Mouse (Mus musculus) midbrain, postnatal 0 days (tissue): ENCODE measurements at regions not wholly inside any gene's neighbourhood (a gene's known extent, or its start where the extent isn't known, plus 50 kb on each side); places are given as distances from the start of the nearest gene placed in this dataset.
A peak's percentile ranks its signal among the peaks of the same experiment; 100 is the strongest.

Experiments used
- ATAC-seq: fragments of 200-750 bp; cut with Nextera tagmentation; 2 replicates; pipeline ENCODE4 v1.8.0; 2017; ENCODE audit warnings: moderate number of reproducible peaks, mild to moderate bottlenecking, moderate TSS enrichment, moderate library complexity; ENCODE audit not compliant: low FRiP score
- DNase-seq: peaks from one replicate; pipeline ENCODE4 v3.0.0-alpha.2; 2015; ENCODE audit warnings: low spot score
- H3K27ac ChIP-seq: fragments of 300-500 bp; sonication (generic); 2 replicates; pipeline ENCODE4 v1.5.1; 2014; ENCODE audit warnings: low read depth, mild to moderate bottlenecking, low read length, mixed read lengths
- H3K27me3 ChIP-seq: fragments of 300-500 bp; sonication (generic); 2 replicates; pipeline ENCODE4 v1.6.1; 2014; ENCODE audit warnings: low read length, control low read depth, mixed read lengths; ENCODE audit not compliant: insufficient read depth
- H3K36me3 ChIP-seq: fragments of 300-500 bp; sonication (generic); 2 replicates; pipeline ENCODE4 v1.6.1; 2014; ENCODE audit warnings: low read length, control low read depth, mixed read lengths; ENCODE audit not compliant: insufficient read depth
- H3K4me1 ChIP-seq: fragments of 300-500 bp; sonication (generic); 2 replicates; pipeline ENCODE4 v1.6.1; 2014; ENCODE audit warnings: mild to moderate bottlenecking, control low read depth, antibody characterized with exemption, low read length, mixed read lengths; ENCODE audit not compliant: insufficient read depth
- H3K4me2 ChIP-seq: fragments of 300-500 bp; sonication (generic); 2 replicates; pipeline ENCODE4 v1.6.1; 2014; ENCODE audit warnings: low read depth, mild to moderate bottlenecking, low read length, mixed read lengths; ENCODE audit not compliant: poor library complexity, severe bottlenecking
- H3K4me3 ChIP-seq: fragments of 300-500 bp; sonication (generic); 2 replicates; pipeline ENCODE4 v1.5.1; 2014; ENCODE audit warnings: low read depth, mild to moderate bottlenecking, low read length, moderate library complexity
- H3K9ac ChIP-seq: fragments of 300-500 bp; sonication (generic); replicated peaks from 2 replicates; pipeline ENCODE4 v1.6.1; 2014; ENCODE audit warnings: mild to moderate bottlenecking, low read length, moderate library complexity, mixed read lengths; ENCODE audit not compliant: poor library complexity, severe bottlenecking
- H3K9me3 ChIP-seq: fragments of 300-500 bp; sonication (generic); 2 replicates; pipeline ENCODE4 v1.6.1; 2016; ENCODE audit warnings: low read length, control low read depth
- CTCF ChIP-seq: IDR thresholded peaks from 2 replicates; pipeline ENCODE4 v1.5.1; 2016; ENCODE audit warnings: antibody characterized with exemption, mild to moderate bottlenecking
- WGBS: fragments of 180-500 bp; shearing (Covaris S2); extraction: QIAGEN DNeasy Blood & Tissue Kit; methylation state at CpG from one replicate; pipeline ENCODE4 v1.1.7; 2014; 5-methylcytosine and 5-hydroxymethylcytosine counted together

- H3K4me1 ChIP-seq, result no peaks in the 10 kb centered on the region
- no peak for TF ChIP-seq CTCF
- no peak for ATAC-seq
- H3K9ac ChIP-seq, result no peak overlapping the region
- no peak overlapping the region for H3K4me3 ChIP-seq
- H3K36me3 ChIP-seq, result no peaks in the 10 kb centered on the region
- no peaks in the 10 kb centered on the region for H3K27me3 ChIP-seq
- no peak overlapping the region for H3K27ac ChIP-seq
- WGBS, result 67% methylated on average over 3 of the region's 3 CpGs
- no peak overlapping the region for H3K4me2 ChIP-seq
- no peaks in the 10 kb centered on the region for H3K9me3 ChIP-seq
- DNase-seq, result no peak
Observed at GRCm38 (mm10) chr3:31481964-31482363, 171.8 kb upstream of the Slc7a14 start.

DNA sequence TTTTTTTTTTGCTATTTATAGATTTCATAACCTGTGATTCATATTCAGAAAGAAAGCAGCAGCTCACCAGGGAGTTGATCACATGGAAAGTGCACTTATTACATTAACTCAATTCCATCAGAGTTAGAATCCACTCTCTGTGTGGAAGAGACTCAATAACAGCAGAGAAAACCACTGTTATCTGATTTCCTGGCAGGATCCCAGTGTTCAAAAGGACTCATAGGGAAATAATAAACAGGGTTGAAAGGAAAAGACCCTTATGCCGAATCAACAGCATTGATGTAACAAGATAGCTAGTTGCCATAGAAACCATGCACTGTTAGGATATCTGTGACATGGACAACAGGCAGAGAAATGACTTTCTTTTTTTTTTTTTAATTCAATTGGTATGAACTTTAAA, 157.7 kb upstream of the Slc7a14 start:
- peak overlapping the region; percentile 51; the same call in 1 of the 2 replicates for H3K27ac ChIP-seq
- 7% methylated on average over 1 of the region's 1 CpGs for WGBS
- H3K9ac ChIP-seq, result no peak overlapping the region
- H3K4me3 ChIP-seq, result no peak overlapping the region
- no peaks in the 10 kb centered on the region for H3K4me1 ChIP-seq
- H3K36me3 ChIP-seq, result no peaks in the 10 kb centered on the region
- peak; percentile 60 for DNase-seq
- no peak overlapping the region for H3K4me2 ChIP-seq
- no peaks in the 10 kb centered on the region for H3K9me3 ChIP-seq
- ATAC-seq, result peak; percentile 70; the same call in 1 of the 2 replicates
- TF ChIP-seq CTCF, result no peak
- H3K27me3 ChIP-seq, result no peaks in the 10 kb centered on the region

DNA sequence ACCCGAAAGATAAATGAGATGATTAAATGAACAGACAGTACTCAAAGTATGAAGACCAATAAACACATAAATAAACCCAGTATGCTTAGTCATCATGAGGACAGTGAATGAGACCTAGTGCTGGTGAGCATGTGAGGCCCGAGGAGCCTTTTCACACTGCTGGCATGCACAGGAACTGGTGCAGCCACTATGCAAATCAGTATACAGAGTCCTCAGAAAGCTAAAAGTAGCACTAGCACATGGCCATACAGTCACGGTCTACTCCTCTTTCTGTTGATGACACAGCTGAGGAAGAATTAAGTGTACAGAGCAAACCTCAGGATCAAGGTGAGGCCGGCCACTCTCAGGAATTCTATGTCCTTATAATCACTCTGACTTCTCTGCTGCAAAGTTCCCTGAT, 154.1 kb upstream of the Slc7a14 start:
- H3K9me3 ChIP-seq, result no peaks in the 10 kb centered on the region
- no peak for TF ChIP-seq CTCF
- no peak overlapping the region for H3K4me2 ChIP-seq
- H3K36me3 ChIP-seq, result no peaks in the 10 kb centered on the region
- no peaks in the 10 kb centered on the region for H3K27me3 ChIP-seq
- H3K9ac ChIP-seq, result no peak overlapping the region
- no peak overlapping the region for H3K4me3 ChIP-seq
- 83% methylated on average over 4 of the region's 4 CpGs for WGBS
- ATAC-seq (no peak), DNase-seq (no peak)
- H3K4me1 ChIP-seq, result no peaks in the 10 kb centered on the region
- H3K27ac ChIP-seq, result no peak overlapping the region

- 57% methylated on average over 5 of the region's 5 CpGs for WGBS
- Histone ChIP-seq H3K4me2 (no peak overlapping the region), H3K4me1 (no peaks in the 10 kb centered on the region), H3K9ac (no peak overlapping the region), H3K27me3 (no peaks in the 10 kb centered on the region), H3K27ac (no peak overlapping the region), H3K36me3 (no peaks in the 10 kb centered on the region), H3K9me3 (no peaks in the 10 kb centered on the region), H3K4me3 (no peak overlapping the region)
- peak; percentile 26 for DNase-seq
- TF ChIP-seq CTCF, result peak; percentile 62
- ATAC-seq, result no peak
Observed at GRCm38 (mm10) chr3:31459456-31459855, 149.3 kb upstream of the Slc7a14 start.

GRCm38 (mm10) chr3:31457938-31458337, 147.8 kb upstream of the Slc7a14 start:
- Histone ChIP-seq H3K9ac (no peak overlapping the region), H3K27ac (no peak overlapping the region), H3K27me3 (no peaks in the 10 kb centered on the region), H3K4me3 (no peak overlapping the region), H3K36me3 (no peaks in the 10 kb centered on the region), H3K4me1 (no peaks in the 10 kb centered on the region), H3K4me2 (no peak overlapping the region), H3K9me3 (no peaks in the 10 kb centered on the region)
- DNase-seq (peak; percentile 43), ATAC-seq (peak; percentile 79)
- WGBS, result 25% methylated on average over 3 of the region's 4 CpGs
- TF ChIP-seq CTCF, result no peak

DNA sequence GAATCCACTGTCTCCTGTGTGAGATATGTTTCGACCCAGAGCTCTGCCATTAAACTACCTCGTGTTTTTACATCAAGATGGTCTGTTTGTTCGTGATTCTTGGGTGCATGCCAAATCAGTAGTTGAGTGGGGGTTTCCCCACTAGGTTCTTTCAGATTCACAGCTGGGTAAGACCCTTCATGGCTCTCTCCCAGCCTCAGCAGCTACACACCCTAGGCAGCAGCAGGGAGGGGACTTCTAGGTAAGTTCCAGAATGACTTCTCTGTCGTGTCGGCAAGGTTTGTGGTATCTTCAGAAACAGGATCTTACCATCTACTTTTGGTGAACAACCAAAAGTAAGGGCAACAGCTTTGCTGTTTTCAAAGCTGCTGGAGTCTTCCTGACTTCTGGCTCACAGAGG, 144.9 kb upstream of the Slc7a14 start:
- DNase-seq (no peak), ATAC-seq (no peak)
- H3K9ac ChIP-seq, result no peak overlapping the region
- no peak overlapping the region for H3K4me2 ChIP-seq
- H3K4me1 ChIP-seq, result no peaks in the 10 kb centered on the region
- no peaks in the 10 kb centered on the region for H3K27me3 ChIP-seq
- H3K4me3 ChIP-seq, result no peak overlapping the region
- WGBS, result 80% methylated on average over 5 of the region's 5 CpGs
- H3K36me3 ChIP-seq, result no peaks in the 10 kb centered on the region
- H3K9me3 ChIP-seq, result no peaks in the 10 kb centered on the region
- no peak for TF ChIP-seq CTCF
- H3K27ac ChIP-seq, result no peak overlapping the region
